Mouse (Mus musculus) myocyte (in vitro differentiated cells): Measurements from ENCODE around the gene Luzp1. TPM values are rescaled to one million over a fixed set of nuclear protein-coding genes. Genes with fewer than 3 reads are reported as not detected.

Experiments
- H3K27me3 ChIP-seq: one replicate; pipeline ENCODE4 v1.6.1; 2011; ENCODE audit not compliant: control insufficient read depth, insufficient read depth, insufficient read length
- H3K36me3 ChIP-seq: one replicate; pipeline ENCODE4 v1.6.1; 2011; ENCODE audit not compliant: control insufficient read depth, insufficient read depth
- H3K4me2 ChIP-seq: one replicate; pipeline ENCODE4 v1.6.1; 2011; ENCODE audit warnings: low read depth, control low read depth
- H3K4me3 ChIP-seq: one replicate; pipeline ENCODE4 v1.5.1; 2011; ENCODE audit warnings: mild to moderate bottlenecking, control low read depth, moderate library complexity
- H3K79me2 ChIP-seq: one replicate; pipeline ENCODE4 v1.6.1; 2011; ENCODE audit not compliant: control insufficient read depth, insufficient read depth
- H3ac ChIP-seq: one replicate; pipeline ENCODE4 v1.6.1; 2011; ENCODE audit not compliant: control insufficient read depth, insufficient read length
- CEBPB ChIP-seq: IDR thresholded peaks from 2 replicates; pipeline ENCODE4 v1.6.1; 2011; ENCODE audit warnings: mild to moderate bottlenecking, moderate library complexity; ENCODE audit not compliant: poor library complexity, insufficient read depth, severe bottlenecking
- E2F4 ChIP-seq: IDR thresholded peaks from one replicate; pipeline ENCODE4 v1.6.1; 2011; ENCODE audit warnings: mild to moderate bottlenecking, control low read depth, moderate library complexity; ENCODE audit not compliant: insufficient read depth
- MAX ChIP-seq: IDR thresholded peaks from one replicate; pipeline ENCODE4 v1.6.1; 2011; ENCODE audit warnings: low read depth, mild to moderate bottlenecking, control low read depth
- MYOD1 ChIP-seq, 3 experiments: IDR thresholded peaks; one replicate each; pipeline ENCODE4 v1.6.1; 2011; ENCODE audit warnings: control low read depth in 2 of 3, low read depth in 2 of 3, mild to moderate bottlenecking in 2 of 3, moderate library complexity in 1 of 3; ENCODE audit not compliant: insufficient read length in 2 of 3, control insufficient read depth in 1 of 3
- MYOG ChIP-seq, 3 experiments: IDR thresholded peaks; one replicate each; pipeline ENCODE4 v1.6.1; 2011; ENCODE audit warnings: control low read depth in 2 of 3, low read depth in 2 of 3, mild to moderate bottlenecking in 2 of 3; ENCODE audit not compliant: insufficient read length in 2 of 3, control insufficient read depth in 1 of 3, insufficient read depth in 1 of 3
- POLR2A ChIP-seq: IDR thresholded peaks from one replicate; pipeline ENCODE4 v1.6.1; 2011; ENCODE audit warnings: low read depth, mild to moderate bottlenecking, control low read depth, moderate library complexity; ENCODE audit not compliant: insufficient read length
- POLR2AphosphoS2 ChIP-seq: IDR thresholded peaks from one replicate; pipeline ENCODE4 v1.6.1; 2011; ENCODE audit warnings: low read depth, control low read depth; ENCODE audit not compliant: insufficient read length
- REST ChIP-seq: IDR thresholded peaks from one replicate; pipeline ENCODE4 v1.6.1; 2011; ENCODE audit warnings: mild to moderate bottlenecking, control low read depth, moderate library complexity; ENCODE audit not compliant: insufficient read depth, insufficient read length
- SRF ChIP-seq: IDR thresholded peaks from one replicate; pipeline ENCODE4 v1.6.1; 2011; ENCODE audit warnings: low read depth; ENCODE audit not compliant: control insufficient read depth, insufficient read length
- TCF12 ChIP-seq: IDR thresholded peaks from one replicate; pipeline ENCODE4 v1.6.1; 2011; ENCODE audit warnings: mild to moderate bottlenecking, control low read depth; ENCODE audit not compliant: poor library complexity, insufficient read depth, severe bottlenecking
- TCF3 ChIP-seq: IDR thresholded peaks from one replicate; pipeline ENCODE4 v1.6.1; 2011; ENCODE audit warnings: low read depth, control low read depth; ENCODE audit not compliant: insufficient read length
- USF1 ChIP-seq: IDR thresholded peaks from one replicate; pipeline ENCODE4 v1.6.1; 2011; ENCODE audit warnings: low read depth, mild to moderate bottlenecking, control low read depth, moderate library complexity
- polyA plus RNA-seq: library from polyadenylated mRNA; unstranded; fragments of >200 nt; fragmentation: generic; extraction: Trizol; gene quantifications from one replicate; pipeline ENCODE4 v1.2.1, GENCODE M21; 2012; ENCODE audit warnings: missing spikeins

Gene Luzp1
- polyA plus RNA-seq, 1 experiment = 12.5 TPM

DNA sequence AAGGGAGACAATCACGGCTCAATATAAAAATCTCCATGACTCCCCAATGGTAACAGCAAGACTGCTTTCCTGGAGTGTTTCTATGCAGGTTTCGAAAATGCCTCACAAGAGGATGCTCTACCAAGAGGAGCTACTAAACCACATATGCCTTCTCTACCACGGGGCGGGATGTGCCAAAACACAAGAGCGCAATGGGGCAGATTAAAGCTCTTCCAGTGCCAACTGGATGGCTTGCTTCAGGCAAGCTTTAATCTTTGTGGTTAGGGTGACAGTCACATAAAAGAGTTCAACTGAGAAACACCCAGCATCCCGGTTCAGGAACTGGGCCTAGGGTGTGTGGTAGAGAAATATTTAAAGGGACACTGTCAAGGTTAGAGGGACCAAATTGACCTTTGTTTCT, 93.2 kb downstream of the Luzp1 start:
- H3ac ChIP-seq = no peak overlapping the region
- peaks cover 52% of the 10 kb centered on the region for H3K36me3 ChIP-seq
- H3K79me2 ChIP-seq = peaks cover 43% of the 10 kb centered on the region
- no peak overlapping the region for H3K4me2 ChIP-seq
- TF ChIP-seq REST = no peak
- TF ChIP-seq TCF3 = no peak
- TF ChIP-seq SRF = no peak
- TF ChIP-seq TCF12 = no peak
- no peak for TF ChIP-seq POLR2A
- TF ChIP-seq E2F4 = no peak
- TF ChIP-seq MYOG (IDR thresholded peaks at IDR 0.05; ENCODE audit: control insufficient read depth in 1 of 3, insufficient read depth in 1 of 3, insufficient read length in 2 of 3, low read depth in 2 of 3) = no peak
- TF ChIP-seq USF1 = no peak
- no peak for TF ChIP-seq MAX
- H3K4me3 ChIP-seq = no peak overlapping the region
- H3K27me3 ChIP-seq = no peaks in the 10 kb centered on the region

- Histone ChIP-seq H3K4me2 (no peak overlapping the region), H3K36me3 (peaks cover 37% of the 10 kb centered on the region), H3K79me2 (peaks cover 58% of the 10 kb centered on the region), H3ac (no peak overlapping the region), H3K27me3 (no peaks in the 10 kb centered on the region), H3K4me3 (no peak overlapping the region)
- TF ChIP-seq CEBPB (no peak), MYOD1 (IDR thresholded peaks at IDR 0.05; ENCODE audit: control insufficient read depth in 1 of 3, insufficient read length in 2 of 3, low read depth in 2 of 3) (no peak), POLR2A (no peak), POLR2AphosphoS2 (no peak), MYOG (IDR thresholded peaks at IDR 0.05; ENCODE audit: control insufficient read depth in 1 of 3, insufficient read depth in 1 of 3, insufficient read length in 2 of 3, low read depth in 2 of 3) (no peak), REST (no peak), TCF12 (no peak), MAX (no peak), TCF3 (no peak), SRF (no peak), E2F4 (no peak), USF1 (no peak)
Observed at GRCm38 (mm10) chr4:136568629-136569028, 99.1 kb downstream of the Luzp1 start.

- TF ChIP-seq USF1 (no peak), MAX (no peak)
- no peak overlapping the region for H3ac ChIP-seq
Observed at GRCm38 (mm10) chr4:136569998-136570397, 100.4 kb downstream of the Luzp1 start.

GRCm38 (mm10) chr4:136581885-136582284, 112.3 kb downstream of the Luzp1 start:
- Histone ChIP-seq H3ac (no peak overlapping the region), H3K4me3 (no peak overlapping the region), H3K4me2 (peak overlapping the region; percentile 43), H3K79me2 (peaks cover 100% of the 10 kb centered on the region), H3K36me3 (peaks cover 11% of the 10 kb centered on the region), H3K27me3 (no peaks in the 10 kb centered on the region)
- TF ChIP-seq POLR2A = no peak
- no peak for TF ChIP-seq USF1
- no peak for TF ChIP-seq TCF3
- TF ChIP-seq E2F4 = no peak
- TF ChIP-seq TCF12 = no peak
- TF ChIP-seq POLR2AphosphoS2 = no peak
- TF ChIP-seq REST = no peak
- TF ChIP-seq MYOG (IDR thresholded peaks at IDR 0.05; ENCODE audit: control insufficient read depth in 1 of 3, insufficient read depth in 1 of 3, insufficient read length in 2 of 3, low read depth in 2 of 3) = no peak
- TF ChIP-seq CEBPB = peak; percentile 72
- no peak for TF ChIP-seq SRF
- TF ChIP-seq MYOD1 (IDR thresholded peaks at IDR 0.05; ENCODE audit: control insufficient read depth in 1 of 3, insufficient read length in 2 of 3, low read depth in 2 of 3) = peak in 2 of 3 experiments; percentile 23 to 35
- TF ChIP-seq MAX = peak; percentile 4

More at GRCm38 (mm10) chr4:136569998-136570397, 100.4 kb downstream of the Luzp1 start:
- Histone ChIP-seq H3K4me3 (no peak overlapping the region), H3K79me2 (peaks cover 54% of the 10 kb centered on the region), H3K4me2 (no peak overlapping the region), H3K36me3 (peaks cover 30% of the 10 kb centered on the region), H3K27me3 (no peaks in the 10 kb centered on the region)

DNA sequence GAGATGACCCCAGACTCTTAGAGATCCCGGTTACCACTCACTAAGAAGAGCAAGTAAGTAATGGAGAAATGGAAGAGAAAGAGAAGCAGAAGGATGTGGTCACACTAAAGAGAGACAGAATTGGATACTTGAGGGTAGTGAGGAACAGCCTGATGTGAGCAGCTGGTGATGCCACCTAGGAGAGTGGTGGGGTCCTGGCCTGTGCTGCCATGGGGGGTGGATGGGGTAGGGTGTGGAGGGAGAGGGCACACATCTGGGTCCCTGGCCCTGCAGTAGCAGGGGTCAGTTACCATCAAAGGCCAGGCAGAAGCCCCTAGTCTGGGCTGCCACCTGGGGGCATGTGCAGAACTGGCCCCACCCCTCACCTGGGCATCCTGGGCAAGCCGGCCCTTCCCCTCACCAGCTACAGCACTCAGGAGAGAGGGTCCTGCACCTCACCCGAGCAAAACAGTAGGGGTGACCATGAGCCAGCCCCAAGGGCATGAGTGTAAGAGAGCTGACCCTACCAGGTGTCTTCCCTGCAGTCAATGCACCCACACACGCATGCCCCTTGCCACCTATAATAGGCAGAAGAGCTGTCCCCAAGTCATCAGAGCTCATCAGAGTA, 117.8 kb downstream of the Luzp1 start:
- H3ac ChIP-seq = no peak overlapping the region
- peaks cover 100% of the 10 kb centered on the region for H3K79me2 ChIP-seq
- no peaks in the 10 kb centered on the region for H3K36me3 ChIP-seq
- no peaks in the 10 kb centered on the region for H3K27me3 ChIP-seq
- no peak overlapping the region for H3K4me3 ChIP-seq
- H3K4me2 ChIP-seq = no peak overlapping the region
- TF ChIP-seq MYOD1 (IDR thresholded peaks at IDR 0.05; ENCODE audit: control insufficient read depth in 1 of 3, insufficient read length in 2 of 3, low read depth in 2 of 3) (no peak), TCF12 (no peak), E2F4 (no peak), TCF3 (no peak), POLR2A (no peak), USF1 (no peak), MYOG (IDR thresholded peaks at IDR 0.05; ENCODE audit: control insufficient read depth in 1 of 3, insufficient read depth in 1 of 3, insufficient read length in 2 of 3, low read depth in 2 of 3) (no peak), POLR2AphosphoS2 (no peak), CEBPB (no peak)
